Mouse (Mus musculus): Measurements from ENCODE around the gene Dnajc16. TPM values are rescaled to one million over a fixed set of nuclear protein-coding genes. Genes with fewer than 3 reads are reported as not detected.
A peak's percentile ranks its signal among the peaks of the same experiment; 100 is the strongest.

The Dnajc16 gene
- total and polyA plus RNA-seq, 3 experiments: 3.2 to 6.8 TPM; not detected in 1

DNA sequence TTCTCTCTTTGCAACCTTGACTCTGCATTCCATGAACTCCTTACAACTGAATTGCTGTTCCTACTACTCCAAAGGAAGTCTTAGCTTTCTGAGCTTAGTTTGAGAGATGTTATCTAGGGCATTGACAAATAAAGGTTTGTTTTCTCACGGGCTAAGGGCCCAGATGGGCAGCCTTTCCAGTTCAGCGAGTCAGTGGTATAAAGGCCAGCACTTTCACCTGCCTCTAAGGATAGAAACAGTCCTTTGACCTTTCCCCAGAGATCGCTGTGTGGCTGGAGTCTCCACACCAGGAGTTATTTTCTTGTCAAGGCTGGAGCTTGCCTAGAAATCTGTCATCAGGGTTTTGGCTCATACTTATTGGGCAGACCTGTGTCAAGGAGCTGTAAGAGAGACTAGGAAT is 65.0 kb downstream of the Dnajc16 start:
- no peak for DNase-seq (ENCODE audit: low read depth, low spot score)
- Histone ChIP-seq H3K36me3 (ENCODE audit: control insufficient read depth in 1 of 2, insufficient read depth in 2 of 2, low read length in 2 of 2) (peaks cover 3 to 22% of the 10 kb centered on the region in 2 experiments; a peak in 3 of 4 replicates), H3K79me2 (ENCODE audit: control insufficient read depth, insufficient read depth, low read length, poor library complexity) (peaks cover 24% of the 10 kb centered on the region), H3K4me3 (ENCODE audit: control insufficient read depth in 1 of 2, insufficient read depth in 1 of 2, low read depth in 2 of 2, low read length in 2 of 2) (no peak overlapping the region), H3K9me3 (replicated peaks; ENCODE audit: insufficient read depth, low read length) (no peaks in the 10 kb centered on the region), H3K27me3 (ENCODE audit: control insufficient read depth in 1 of 2, insufficient read depth in 2 of 2, low read length in 2 of 2) (peaks cover 0 to 5% of the 10 kb centered on the region in 2 experiments; a peak in 2 of 4 replicates), H3K9ac (ENCODE audit: control insufficient read depth, low read depth, low read length, poor library complexity, severe bottlenecking) (no peak overlapping the region), H3K27ac (ENCODE audit: control insufficient read depth, low read depth, low read length) (no peak overlapping the region), H3K4me1 (ENCODE audit: control insufficient read depth in 1 of 2, insufficient read depth in 2 of 2, low read length in 2 of 2) (peaks cover 8 to 28% of the 10 kb centered on the region in 2 experiments)
- no peak for TF ChIP-seq MXI1 (IDR thresholded peaks at IDR 0.05; ENCODE audit: low read depth, low read length)

DNA sequence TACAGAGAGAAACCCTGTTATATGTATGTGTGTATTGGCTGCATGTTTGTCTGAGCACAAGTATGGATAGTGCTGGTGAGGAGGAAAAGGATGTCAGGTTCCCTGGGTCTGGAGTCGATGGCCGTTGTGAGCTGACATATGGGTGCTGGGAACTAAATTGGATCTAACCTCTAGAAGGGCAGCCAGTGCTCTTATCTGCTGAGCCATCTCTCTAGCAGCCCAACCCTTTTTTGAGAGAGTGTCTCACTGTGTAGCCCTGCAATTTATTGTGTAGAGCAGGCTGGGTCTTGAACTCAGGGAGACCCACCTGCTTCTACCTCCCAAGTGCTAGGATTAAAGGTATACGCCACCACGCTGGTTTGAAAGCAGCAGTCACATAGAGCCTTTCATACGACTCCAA is 65.5 kb downstream of the Dnajc16 start:
- H3K27ac ChIP-seq (ENCODE audit: control insufficient read depth, low read depth, low read length): no peak overlapping the region
- H3K4me3 ChIP-seq (ENCODE audit: control insufficient read depth in 1 of 2, insufficient read depth in 1 of 2, low read depth in 2 of 2, low read length in 2 of 2): no peak overlapping the region
- H3K4me1 ChIP-seq (ENCODE audit: control insufficient read depth in 1 of 2, insufficient read depth in 2 of 2, low read length in 2 of 2): peaks cover 8 to 28% of the 10 kb centered on the region in 2 experiments

DNA sequence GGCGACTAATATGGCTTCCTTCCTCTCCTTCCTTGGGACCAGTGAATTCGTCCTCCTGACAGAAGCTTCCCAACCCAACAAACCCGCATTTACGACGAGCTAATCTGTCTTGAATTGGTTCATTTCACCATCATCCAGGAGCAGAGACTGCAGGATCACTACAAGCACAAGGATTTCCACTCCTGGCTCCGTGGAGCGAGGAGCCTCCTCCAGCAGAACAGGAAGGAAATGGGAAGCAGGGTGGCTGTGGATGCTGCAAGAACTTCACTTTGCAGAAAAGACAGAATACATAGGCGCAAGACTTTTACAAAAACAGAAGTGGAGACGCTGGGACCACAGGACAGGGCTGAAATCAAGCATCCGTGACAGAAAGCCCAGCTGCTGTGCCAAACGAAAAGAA is 66.1 kb downstream of the Dnajc16 start:
- Histone ChIP-seq H3K36me3 (ENCODE audit: control insufficient read depth in 1 of 2, insufficient read depth in 2 of 2, low read length in 2 of 2) (peaks cover 10 to 31% of the 10 kb centered on the region in 2 experiments), H3K27ac (ENCODE audit: control insufficient read depth, low read depth, low read length) (no peak overlapping the region), H3K4me1 (ENCODE audit: control insufficient read depth in 1 of 2, insufficient read depth in 2 of 2, low read length in 2 of 2) (peaks cover 8 to 28% of the 10 kb centered on the region in 2 experiments), H3K9me3 (replicated peaks; ENCODE audit: insufficient read depth, low read length) (no peaks in the 10 kb centered on the region), H3K27me3 (ENCODE audit: control insufficient read depth in 1 of 2, insufficient read depth in 2 of 2, low read length in 2 of 2) (peaks cover 0 to 5% of the 10 kb centered on the region in 2 experiments; a peak in 2 of 4 replicates), H3K79me2 (ENCODE audit: control insufficient read depth, insufficient read depth, low read length, poor library complexity) (peaks cover 36% of the 10 kb centered on the region), H3K9ac (ENCODE audit: control insufficient read depth, low read depth, low read length, poor library complexity, severe bottlenecking) (no peak overlapping the region), H3K4me3 (ENCODE audit: control insufficient read depth in 1 of 2, insufficient read depth in 1 of 2, low read depth in 2 of 2, low read length in 2 of 2) (peak overlapping the region in 1 of 2 experiments; percentile 17; a peak in 1 of 4 replicates)
- TF ChIP-seq GATA1 (IDR thresholded peaks at IDR 0.05; ENCODE audit: low read depth, low read length) (no peak), ZMIZ1 (IDR thresholded peaks at IDR 0.05; ENCODE audit: low read depth, low read length) (no peak), ELF1 (IDR thresholded peaks at IDR 0.05; ENCODE audit: low read depth, low read length) (no peak), TAL1 (IDR thresholded peaks at IDR 0.05; ENCODE audit: low read length) (no peak), MEF2A (IDR thresholded peaks at IDR 0.05; ENCODE audit: extremely low read depth, insufficient replicate concordance, low read depth, low read length, poor library complexity, severe bottlenecking) (no peak), MXI1 (IDR thresholded peaks at IDR 0.05; ENCODE audit: low read depth, low read length) (no peak), NELFE (IDR thresholded peaks at IDR 0.05; ENCODE audit: low read depth, low read length) (no peak), SMC3 (IDR thresholded peaks at IDR 0.05; ENCODE audit: low read depth, low read length) (no peak), ZNF384 (IDR thresholded peaks at IDR 0.05; ENCODE audit: low read depth, low read length) (no peak), POLR2A (IDR thresholded peaks at IDR 0.05; ENCODE audit: control insufficient read depth in 1 of 2, insufficient read depth in 1 of 2, low read depth in 1 of 2, low read length in 2 of 2, poor library complexity in 1 of 2) (no peak)
- DNase-seq (ENCODE audit: low read depth, low spot score): no peak

More for the DNA sequence above, 65.5 kb downstream of the Dnajc16 start:
- H3K79me2 ChIP-seq (ENCODE audit: control insufficient read depth, insufficient read depth, low read length, poor library complexity): peaks cover 29% of the 10 kb centered on the region
- DNase-seq (ENCODE audit: low read depth, low spot score): no peak
- H3K36me3 ChIP-seq (ENCODE audit: control insufficient read depth in 1 of 2, insufficient read depth in 2 of 2, low read length in 2 of 2): peaks cover 7 to 25% of the 10 kb centered on the region in 2 experiments
- TF ChIP-seq CHD1 (IDR thresholded peaks at IDR 0.05; ENCODE audit: low read depth, low read length) (no peak), GATA1 (IDR thresholded peaks at IDR 0.05; ENCODE audit: low read depth, low read length) (peak; percentile 56)
- no peak overlapping the region for H3K9ac ChIP-seq (ENCODE audit: control insufficient read depth, low read depth, low read length, poor library complexity, severe bottlenecking)
- H3K9me3 ChIP-seq (replicated peaks; ENCODE audit: insufficient read depth, low read length): no peaks in the 10 kb centered on the region
- peaks cover 0 to 5% of the 10 kb centered on the region in 2 experiments; a peak in 2 of 4 replicates for H3K27me3 ChIP-seq (ENCODE audit: control insufficient read depth in 1 of 2, insufficient read depth in 2 of 2, low read length in 2 of 2)

Measured in MEL (cell line).